Mouse (Mus musculus) neural tube, embryonic 11.5 days (tissue): ENCODE measurements around the gene Stx8. TPM values are rescaled to one million over a fixed set of nuclear protein-coding genes. Genes with fewer than 3 reads are reported as not detected.

ENCODE experiments used
- ATAC-seq: fragments of 200-750 bp; cut with Nextera tagmentation; 2 replicates; pipeline ENCODE4 v1.8.0; 2017; ENCODE audit warnings: moderate number of reproducible peaks, mild to moderate bottlenecking, moderate TSS enrichment, moderate library complexity; ENCODE audit not compliant: insufficient read depth, low FRiP score, low TSS enrichment
- DNase-seq: peaks from one replicate; pipeline ENCODE4 v3.0.0-alpha.2; 2015; ENCODE audit warnings: low spot score
- H3K27ac ChIP-seq: fragments of 300-500 bp; sonication (generic); 2 replicates; pipeline ENCODE4 v1.5.1; 2014; ENCODE audit warnings: low read depth, mild to moderate bottlenecking, low read length
- H3K27me3 ChIP-seq: fragments of 300-500 bp; sonication (generic); 2 replicates; pipeline ENCODE4 v1.6.1; 2014; ENCODE audit warnings: mild to moderate bottlenecking, low read length, mixed read lengths; ENCODE audit not compliant: control insufficient read depth, insufficient read depth
- H3K36me3 ChIP-seq: fragments of 300-500 bp; sonication (generic); 2 replicates; pipeline ENCODE4 v1.6.1; 2014; ENCODE audit warnings: mild to moderate bottlenecking, low read length, moderate library complexity, mixed read lengths; ENCODE audit not compliant: control insufficient read depth, insufficient read depth
- H3K4me1 ChIP-seq: fragments of 300-500 bp; sonication (generic); 2 replicates; pipeline ENCODE4 v1.6.1; 2014; ENCODE audit warnings: low read length, mixed read lengths; ENCODE audit not compliant: control insufficient read depth, insufficient read depth
- H3K4me2 ChIP-seq: fragments of 300-500 bp; sonication (generic); 2 replicates; pipeline ENCODE4 v1.6.1; 2014; ENCODE audit warnings: low read depth, mild to moderate bottlenecking, moderate library complexity
- H3K4me3 ChIP-seq: fragments of 300-500 bp; sonication (generic); 2 replicates; pipeline ENCODE4 v1.5.1; 2014; ENCODE audit warnings: low read depth, low read length
- H3K9ac ChIP-seq: fragments of 300-500 bp; sonication (generic); 2 replicates; pipeline ENCODE4 v1.6.1; 2014; ENCODE audit warnings: mild to moderate bottlenecking, low read length
- H3K9me3 ChIP-seq: fragments of 300-500 bp; sonication (generic); 2 replicates; pipeline ENCODE4 v1.6.1; 2016; ENCODE audit warnings: low read length; ENCODE audit not compliant: control insufficient read depth
- WGBS: fragments of 180-500 bp; shearing (Covaris S2); extraction: QIAGEN DNeasy Blood & Tissue Kit; methylation state at CpG from one replicate; pipeline ENCODE4 v1.1.7; 2014; 5-methylcytosine and 5-hydroxymethylcytosine counted together
- polyA plus RNA-seq: library from polyadenylated mRNA; unstranded; fragments of >200 nt; fragmentation: Nextera tagmentation; extraction: Ambion mirVana; gene quantifications from 2 replicates; pipeline ENCODE4 v1.2.1, GENCODE M21; 2014

Stx8 gene
- polyA plus RNA-seq, result 50.5 and 58.9 TPM in 2 replicates

GRCm38 (mm10) chr11:67965905-67966878 lies at the start of gene Stx8:
Stx8 (plus strand) TSS chr11:67966193.
- Histone ChIP-seq H3K4me1 (no peaks in the 10 kb centered on the region), H3K9ac (peak within 1 kb of the TSS; percentile 80), H3K36me3 (no peaks in the 10 kb centered on the region), H3K4me2 (peak within 1 kb of the TSS; percentile 77), H3K4me3 (peak within 1 kb of the TSS; percentile 87), H3K9me3 (no peaks in the 10 kb centered on the region), H3K27ac (no peak within 1 kb of the TSS), H3K27me3 (no peaks in the 10 kb centered on the region)
- under 1% methylated on average over 28 of the region's 28 CpGs for WGBS
- DNase-seq (peak; percentile 88), ATAC-seq (peak; percentile 48; the same call in 1 of the 2 replicates)

- no peak overlapping the region for H3K4me3 ChIP-seq
- H3K36me3 ChIP-seq, result no peaks in the 10 kb centered on the region
- WGBS, result 81% methylated on average over 3 of the region's 3 CpGs
- ATAC-seq, result no peak
- no peaks in the 10 kb centered on the region for H3K9me3 ChIP-seq
- no peak overlapping the region for H3K9ac ChIP-seq
- H3K4me2 ChIP-seq, result no peak overlapping the region
- no peak for DNase-seq
- peaks cover 8% of the 10 kb centered on the region; the same call in 1 of the 2 replicates for H3K4me1 ChIP-seq
- H3K27me3 ChIP-seq, result peaks cover 15% of the 10 kb centered on the region
- H3K27ac ChIP-seq, result no peak overlapping the region
These were observed 48.9 kb upstream of the Stx8 start for GRCm38 (mm10) chr11:67917126-67917525.

GRCm38 (mm10) chr11:67919593-67919992 lies 46.4 kb upstream of the Stx8 start:
- Histone ChIP-seq H3K4me1 (peaks cover 11% of the 10 kb centered on the region; the same call in 1 of the 2 replicates), H3K9ac (no peak overlapping the region), H3K9me3 (no peaks in the 10 kb centered on the region), H3K36me3 (no peaks in the 10 kb centered on the region), H3K4me2 (no peak overlapping the region), H3K4me3 (no peak overlapping the region), H3K27me3 (peaks cover 15% of the 10 kb centered on the region), H3K27ac (no peak overlapping the region)
- WGBS, result 70% methylated on average over 5 of the region's 5 CpGs
- no peak for DNase-seq
- ATAC-seq, result no peak

- H3K4me3 ChIP-seq, result no peak overlapping the region
These were observed 45.6 kb upstream of the Stx8 start for GRCm38 (mm10) chr11:67920226-67920960.

GRCm38 (mm10) chr11:67921091-67921826 lies 44.7 kb upstream of the Stx8 start:
- H3K27ac ChIP-seq, result no peak overlapping the region
- peaks cover 15% of the 10 kb centered on the region for H3K27me3 ChIP-seq
- ATAC-seq, result no peak
- no peaks in the 10 kb centered on the region for H3K36me3 ChIP-seq
- no peaks in the 10 kb centered on the region for H3K9me3 ChIP-seq
- peak; percentile 55 for DNase-seq
- H3K9ac ChIP-seq, result peak overlapping the region; percentile 59
- 2% methylated on average over 47 of the region's 47 CpGs for WGBS
- H3K4me3 ChIP-seq, result peak overlapping the region; percentile 73
- H3K4me2 ChIP-seq, result peak overlapping the region; percentile 100
- H3K4me1 ChIP-seq, result peaks cover 11% of the 10 kb centered on the region; the same call in 1 of the 2 replicates

More at GRCm38 (mm10) chr11:67920226-67920960, 45.6 kb upstream of the Stx8 start:
- ATAC-seq (no peak), DNase-seq (no peak)
- Histone ChIP-seq H3K36me3 (no peaks in the 10 kb centered on the region), H3K27ac (no peak overlapping the region), H3K4me2 (peak overlapping the region; percentile 100), H3K27me3 (peaks cover 15% of the 10 kb centered on the region), H3K9me3 (no peaks in the 10 kb centered on the region), H3K9ac (no peak overlapping the region), H3K4me1 (peaks cover 11% of the 10 kb centered on the region; the same call in 1 of the 2 replicates)
- 58% methylated on average over 9 of the region's 9 CpGs for WGBS

GRCm38 (mm10) chr11:67921827-67922754 lies 43.9 kb upstream of the Stx8 start, which contains the start of gene Usp43:
Usp43 (minus strand) TSS chr11:67922153.
- Histone ChIP-seq H3K4me1 (peaks cover 11% of the 10 kb centered on the region; the same call in 1 of the 2 replicates), H3K27me3 (peaks cover 15% of the 10 kb centered on the region), H3K4me3 (peak within 1 kb of the TSS; percentile 73), H3K27ac (no peak within 1 kb of the TSS), H3K4me2 (peak within 1 kb of the TSS; percentile 100), H3K36me3 (no peaks in the 10 kb centered on the region), H3K9ac (peak within 1 kb of the TSS; percentile 59), H3K9me3 (no peaks in the 10 kb centered on the region)
- WGBS, result under 1% methylated on average over 69 of the region's 80 CpGs
- DNase-seq (peak; percentile 67), ATAC-seq (peak; percentile 67)

- Histone ChIP-seq H3K27ac (no peak overlapping the region), H3K36me3 (no peaks in the 10 kb centered on the region), H3K4me3 (peak overlapping the region; percentile 73; the same call in 1 of the 2 replicates), H3K9me3 (no peaks in the 10 kb centered on the region), H3K4me1 (peaks cover 11% of the 10 kb centered on the region; the same call in 1 of the 2 replicates), H3K4me2 (peak overlapping the region; percentile 100), H3K27me3 (peaks cover 15% of the 10 kb centered on the region), H3K9ac (no peak overlapping the region)
- WGBS, result under 1% methylated on average over 12 of the region's 12 CpGs
- ATAC-seq (peak; percentile 84), DNase-seq (peak; percentile 83)
These were observed 43.3 kb upstream of the Stx8 start for GRCm38 (mm10) chr11:67922755-67923125.
